Mouse (Mus musculus) midbrain, postnatal 0 days (tissue): ENCODE measurements around the gene Rgsl1. TPM values are rescaled to one million over a fixed set of nuclear protein-coding genes. Genes with fewer than 3 reads are reported as not detected.

Source experiments
- ATAC-seq: fragments of 200-750 bp; cut with Nextera tagmentation; 2 replicates; pipeline ENCODE4 v1.8.0; 2017; ENCODE audit warnings: moderate number of reproducible peaks, mild to moderate bottlenecking, moderate TSS enrichment, moderate library complexity; ENCODE audit not compliant: low FRiP score
- DNase-seq: peaks from one replicate; pipeline ENCODE4 v3.0.0-alpha.2; 2015; ENCODE audit warnings: low spot score
- H3K27ac ChIP-seq: fragments of 300-500 bp; sonication (generic); 2 replicates; pipeline ENCODE4 v1.5.1; 2014; ENCODE audit warnings: low read depth, mild to moderate bottlenecking, low read length, mixed read lengths
- H3K27me3 ChIP-seq: fragments of 300-500 bp; sonication (generic); 2 replicates; pipeline ENCODE4 v1.6.1; 2014; ENCODE audit warnings: low read length, control low read depth, mixed read lengths; ENCODE audit not compliant: insufficient read depth
- H3K36me3 ChIP-seq: fragments of 300-500 bp; sonication (generic); 2 replicates; pipeline ENCODE4 v1.6.1; 2014; ENCODE audit warnings: low read length, control low read depth, mixed read lengths; ENCODE audit not compliant: insufficient read depth
- H3K4me1 ChIP-seq: fragments of 300-500 bp; sonication (generic); 2 replicates; pipeline ENCODE4 v1.6.1; 2014; ENCODE audit warnings: mild to moderate bottlenecking, control low read depth, antibody characterized with exemption, low read length, mixed read lengths; ENCODE audit not compliant: insufficient read depth
- H3K4me2 ChIP-seq: fragments of 300-500 bp; sonication (generic); 2 replicates; pipeline ENCODE4 v1.6.1; 2014; ENCODE audit warnings: low read depth, mild to moderate bottlenecking, low read length, mixed read lengths; ENCODE audit not compliant: poor library complexity, severe bottlenecking
- H3K4me3 ChIP-seq: fragments of 300-500 bp; sonication (generic); 2 replicates; pipeline ENCODE4 v1.5.1; 2014; ENCODE audit warnings: low read depth, mild to moderate bottlenecking, low read length, moderate library complexity
- H3K9ac ChIP-seq: fragments of 300-500 bp; sonication (generic); replicated peaks from 2 replicates; pipeline ENCODE4 v1.6.1; 2014; ENCODE audit warnings: mild to moderate bottlenecking, low read length, moderate library complexity, mixed read lengths; ENCODE audit not compliant: poor library complexity, severe bottlenecking
- H3K9me3 ChIP-seq: fragments of 300-500 bp; sonication (generic); 2 replicates; pipeline ENCODE4 v1.6.1; 2016; ENCODE audit warnings: low read length, control low read depth
- CTCF ChIP-seq: IDR thresholded peaks from 2 replicates; pipeline ENCODE4 v1.5.1; 2016; ENCODE audit warnings: antibody characterized with exemption, mild to moderate bottlenecking
- WGBS: fragments of 180-500 bp; shearing (Covaris S2); extraction: QIAGEN DNeasy Blood & Tissue Kit; methylation state at CpG from one replicate; pipeline ENCODE4 v1.1.7; 2014; 5-methylcytosine and 5-hydroxymethylcytosine counted together
- polyA plus RNA-seq: library from polyadenylated mRNA; unstranded; fragments of >200 nt; fragmentation: Nextera tagmentation; extraction: Ambion mirVana; gene quantifications from 2 replicates; pipeline ENCODE4 v1.2.1, GENCODE M21; 2015
- total RNA-seq: library from RNA; depleted of rRNA; stranded (reverse); fragments of >200 nt; gene quantifications from 2 replicates; pipeline ENCODE4 v1.2.3, GENCODE M21; 2014

Gene Rgsl1
- total and polyA plus RNA-seq, 2 experiments from 2014 or later, result 0.05 to 0.12 TPM

- Histone ChIP-seq H3K27me3 (no peaks in the 10 kb centered on the region), H3K4me2 (no peak overlapping the region), H3K36me3 (no peaks in the 10 kb centered on the region; the same call in 1 of the 2 replicates), H3K4me3 (no peak overlapping the region), H3K27ac (no peak overlapping the region), H3K9ac (no peak overlapping the region; the same call in 1 of the 2 replicates), H3K9me3 (no peaks in the 10 kb centered on the region), H3K4me1 (peaks cover 13% of the 10 kb centered on the region; the same call in 1 of the 2 replicates)
- DNase-seq (peak; percentile 89), ATAC-seq (no peak)
- WGBS, result 59% methylated on average over 11 of the region's 11 CpGs
- TF ChIP-seq CTCF, result peak; percentile 96
These were observed 101.4 kb downstream of the Rgsl1 start for GRCm38 (mm10) chr1:153742374-153743155.

- DNase-seq, result no peak
- no peak overlapping the region for H3K27ac ChIP-seq
- H3K9ac ChIP-seq, result no peak overlapping the region
- peak overlapping the region; percentile 93 for H3K4me2 ChIP-seq
- no peaks in the 10 kb centered on the region for H3K9me3 ChIP-seq
- H3K36me3 ChIP-seq, result no peaks in the 10 kb centered on the region; the same call in 1 of the 2 replicates
- H3K4me1 ChIP-seq, result peaks cover 20% of the 10 kb centered on the region; the same call in 1 of the 2 replicates
- no peak for TF ChIP-seq CTCF
- H3K27me3 ChIP-seq, result no peaks in the 10 kb centered on the region
- WGBS, result 53% methylated on average over 18 of the region's 18 CpGs
- 0 out of 2 replicates have a peak overlapping the region, but pooled peaks have one; percentile 6 for H3K4me3 ChIP-seq
- ATAC-seq, result no peak
These were observed 102.2 kb downstream of the Rgsl1 start for GRCm38 (mm10) chr1:153741551-153742316.

GRCm38 (mm10) chr1:153740775-153741400 is 103.1 kb downstream of the Rgsl1 start:
- peak overlapping the region; percentile 42 for H3K4me3 ChIP-seq
- no peak overlapping the region for H3K27ac ChIP-seq
- ATAC-seq, result no peak
- peak overlapping the region; percentile 93 for H3K4me2 ChIP-seq
- H3K36me3 ChIP-seq, result no peaks in the 10 kb centered on the region; the same call in 1 of the 2 replicates
- no peaks in the 10 kb centered on the region for H3K9me3 ChIP-seq
- 32% methylated on average over 12 of the region's 12 CpGs for WGBS
- no peak for TF ChIP-seq CTCF
- DNase-seq, result no peak
- H3K27me3 ChIP-seq, result no peaks in the 10 kb centered on the region
- peaks cover 27% of the 10 kb centered on the region; the same call in 1 of the 2 replicates for H3K4me1 ChIP-seq
- 0 out of 2 replicates have a peak overlapping the region, but pooled peaks have one; percentile 48 for H3K9ac ChIP-seq

- Histone ChIP-seq H3K27ac (no peak within 1 kb of the TSS), H3K4me3 (peak within 1 kb of the TSS; percentile 42), H3K9me3 (no peaks in the 10 kb centered on the region), H3K27me3 (no peaks in the 10 kb centered on the region), H3K4me2 (peak within 1 kb of the TSS; percentile 93), H3K36me3 (no peaks in the 10 kb centered on the region; the same call in 1 of the 2 replicates), H3K4me1 (peaks cover 29% of the 10 kb centered on the region; the same call in 1 of the 2 replicates), H3K9ac (peak within 1 kb of the TSS; percentile 48; the same call in 1 of the 2 replicates)
- no peak for TF ChIP-seq CTCF
- under 1% methylated on average over 28 of the region's 28 CpGs for WGBS
- DNase-seq (peak; percentile 83), ATAC-seq (0 out of 2 replicates have a peak, but pooled peaks have one; percentile 55)
These were observed 103.8 kb downstream of the Rgsl1 start, which contains the start of gene Rgs16 for GRCm38 (mm10) chr1:153740145-153740544. Rgs16 (plus strand) TSS chr1:153740349.

GRCm38 (mm10) chr1:153739437-153740015 is 104.4 kb downstream of the Rgsl1 start:
- Histone ChIP-seq H3K4me3 (peak overlapping the region; percentile 42), H3K27ac (no peak overlapping the region), H3K9ac (no peak overlapping the region), H3K4me1 (peaks cover 29% of the 10 kb centered on the region; the same call in 1 of the 2 replicates), H3K36me3 (no peaks in the 10 kb centered on the region; the same call in 1 of the 2 replicates), H3K27me3 (no peaks in the 10 kb centered on the region), H3K4me2 (peak overlapping the region; percentile 93), H3K9me3 (no peaks in the 10 kb centered on the region)
- no peak for DNase-seq
- peak; percentile 30; the same call in 1 of the 2 replicates for TF ChIP-seq CTCF
- no peak for ATAC-seq
- WGBS, result 15% methylated on average over 13 of the region's 13 CpGs
